Mouse (Mus musculus): ENCODE measurements around the gene Il10. TPM values are rescaled to one million over a fixed set of nuclear protein-coding genes. Genes with fewer than 3 reads are reported as not detected.

Gene Il10
- total and polyA plus RNA-seq, 3 experiments = 236 to 903 (median 389) TPM

DNA sequence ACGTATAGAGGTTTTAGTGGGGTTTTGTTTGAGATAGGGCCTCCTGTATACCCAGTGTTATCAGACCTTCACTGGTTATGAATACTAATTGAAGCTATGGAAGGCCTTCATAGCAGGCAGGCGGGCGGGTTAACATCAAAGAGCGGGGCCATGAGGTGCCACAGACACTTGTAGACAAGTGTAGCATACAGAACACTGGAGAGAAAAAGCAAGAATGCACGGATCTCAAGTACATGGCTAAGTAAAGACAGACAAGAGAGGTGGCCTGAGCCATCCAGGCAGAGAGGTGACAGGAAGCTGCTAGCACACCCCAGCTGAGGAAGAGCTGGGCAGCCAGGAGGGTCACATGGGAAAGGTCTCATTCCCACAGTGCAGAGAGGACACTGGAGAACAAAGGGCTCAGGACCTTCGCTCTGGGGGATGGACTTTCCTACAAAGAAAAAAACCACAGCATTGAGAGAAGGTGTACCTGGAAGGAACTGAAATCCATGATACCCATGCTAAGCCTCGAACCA lies 42.2 kb downstream of the Il10 start:
- DNase-seq (ENCODE audit: extremely low read depth) = no peak
- Histone ChIP-seq H3K4me2 (ENCODE audit: insufficient read depth, low read depth, poor library complexity, severe bottlenecking) (no peak overlapping the region), H3K36me3 (replicated peaks in 1 of 2; ENCODE audit: control insufficient read depth in 1 of 2, insufficient read depth in 1 of 2, low read length in 1 of 2) (peaks cover 10 to 31% of the 10 kb centered on the region in 2 experiments), H3K4me3 (replicated peaks in 1 of 3; ENCODE audit: low read depth in 2 of 3, low read length in 2 of 3, poor library complexity in 1 of 3) (no peak overlapping the region), H3K79me2 (replicated peaks; ENCODE audit: control insufficient read depth, extremely low read depth, insufficient read depth, poor library complexity, severe bottlenecking) (0 out of 2 replicates have a peak, but pooled peaks cover 2% of the 10 kb centered on the region), H3K27me3 (replicated peaks) (no peaks in the 10 kb centered on the region), H3K27ac (ENCODE audit: insufficient read depth, low read depth) (no peak overlapping the region), H3K4me1 (ENCODE audit: control insufficient read depth in 1 of 2, insufficient read depth in 2 of 2) (peaks cover 18 to 60% of the 10 kb centered on the region in 2 experiments), H3K9ac (ENCODE audit: insufficient read depth, low read depth) (no peak overlapping the region), H3K9me3 (replicated peaks; ENCODE audit: low read length) (no peaks in the 10 kb centered on the region)
- TF ChIP-seq ZNF384 (IDR thresholded peaks at IDR 0.05; ENCODE audit: low read depth, low read length) = no peak
- no peak for TF ChIP-seq ZKSCAN1 (IDR thresholded peaks at IDR 0.05; ENCODE audit: borderline replicate concordance, low read depth, low read length)
- no peak for TF ChIP-seq SIN3A (IDR thresholded peaks at IDR 0.05; ENCODE audit: low read length)
- TF ChIP-seq MAZ (IDR thresholded peaks at IDR 0.05; ENCODE audit: low read depth, low read length) = no peak
- TF ChIP-seq RCOR1 (conservative IDR thresholded peaks at IDR 0.05; ENCODE audit: low read depth, low read length) = no peak
- no peak for TF ChIP-seq EP300 (IDR thresholded peaks at IDR 0.05; ENCODE audit: low read length)
- TF ChIP-seq GABPA (IDR thresholded peaks at IDR 0.05; ENCODE audit: insufficient replicate concordance, low read depth, low read length) = no peak
- no peak for TF ChIP-seq ELF1 (IDR thresholded peaks at IDR 0.05; ENCODE audit: low read depth, low read length)
- TF ChIP-seq POLR2A (IDR thresholded peaks at IDR 0.05; ENCODE audit: low read depth, low read length) = no peak
- no peak for TF ChIP-seq CHD2 (IDR thresholded peaks at IDR 0.05; ENCODE audit: low read length)
- TF ChIP-seq NRF1 (IDR thresholded peaks at IDR 0.05; ENCODE audit: low read depth, low read length) = no peak
- no peak for TF ChIP-seq JUND (conservative IDR thresholded peaks at IDR 0.05; ENCODE audit: low read depth, low read length)
- no peak for TF ChIP-seq ETS1 (conservative IDR thresholded peaks at IDR 0.05; ENCODE audit: low read depth, low read length)
- TF ChIP-seq CTCF (conservative IDR thresholded peaks at IDR 0.05 in 1 of 2, IDR thresholded peaks at IDR 0.05 in 1 of 2; ENCODE audit: low read depth in 2 of 2, low read length in 2 of 2) = no peak
- no peak for TF ChIP-seq POLR2AphosphoS2 (IDR thresholded peaks at IDR 0.05; ENCODE audit: low read depth, low read length)
- TF ChIP-seq UBTF (IDR thresholded peaks at IDR 0.05; ENCODE audit: low read depth, low read length) = no peak
- no peak for TF ChIP-seq USF1 (IDR thresholded peaks at IDR 0.05; ENCODE audit: low read depth, low read length)
- TF ChIP-seq KAT2A (IDR thresholded peaks at IDR 0.05; ENCODE audit: insufficient replicate concordance, low read length) = no peak
- no peak for TF ChIP-seq IRF4 (IDR thresholded peaks at IDR 0.05; ENCODE audit: low read depth, low read length)
- dilution Hi-C loops (cut with MboI; ENCODE audit: extremely low pct_ligation_motif_present, extremely low pct_unique_long_range_greater_than_20kb, low sequenced_read_pairs) = no loop called here
- in situ Hi-C loops (cut with MboI; ENCODE audit: low pct_ligation_motif_present, low pct_unique_long_range_greater_than_20kb, low sequenced_read_pairs) = loop anchor here (5.0 kb wide), 1 partner anchor 36 kb away; the partner anchor contains the start of gene Mapkapk2

DNA sequence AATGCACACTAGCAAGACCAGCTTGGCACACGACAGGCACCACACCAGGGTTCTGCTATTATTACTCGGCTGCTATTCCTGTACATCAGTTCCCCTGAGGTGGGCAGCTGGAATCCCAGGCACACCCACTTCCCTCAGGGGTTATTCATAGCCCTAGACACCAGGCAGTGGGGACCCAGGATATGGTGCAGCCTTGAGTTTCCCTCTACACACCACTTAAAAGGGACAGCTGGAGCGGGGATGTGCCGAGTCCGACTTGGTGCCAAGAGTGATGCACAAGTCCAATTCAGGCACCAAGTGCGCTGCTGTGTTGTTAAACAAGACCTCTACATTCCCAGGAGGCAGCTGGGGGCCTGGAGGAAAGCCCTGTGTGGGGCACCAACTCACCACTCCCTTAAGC lies 43.2 kb downstream of the Il10 start:
- H3K9ac ChIP-seq (ENCODE audit: insufficient read depth, low read depth) = no peak overlapping the region
- no peak for DNase-seq (ENCODE audit: extremely low read depth)
- no peaks in the 10 kb centered on the region for H3K27me3 ChIP-seq (replicated peaks)
- peaks cover under 1 to 27% of the 10 kb centered on the region in 2 experiments for H3K36me3 ChIP-seq (replicated peaks in 1 of 2; ENCODE audit: control insufficient read depth in 1 of 2, insufficient read depth in 1 of 2, low read length in 1 of 2)
- H3K4me2 ChIP-seq (ENCODE audit: insufficient read depth, low read depth, poor library complexity, severe bottlenecking) = no peak overlapping the region
- H3K79me2 ChIP-seq (replicated peaks; ENCODE audit: control insufficient read depth, extremely low read depth, insufficient read depth, poor library complexity, severe bottlenecking) = 0 out of 2 replicates have a peak, but pooled peaks cover 2% of the 10 kb centered on the region
- in situ Hi-C loops (cut with MboI; ENCODE audit: low pct_ligation_motif_present, low pct_unique_long_range_greater_than_20kb, low sequenced_read_pairs) = loop anchor here (5.0 kb wide), 1 partner anchor 34 kb away; the partner anchor contains the start of gene Mapkapk2
- H3K4me3 ChIP-seq (replicated peaks in 1 of 3; ENCODE audit: low read depth in 2 of 3, low read length in 2 of 3, poor library complexity in 1 of 3) = no peak overlapping the region
- dilution Hi-C loops (cut with MboI; ENCODE audit: extremely low pct_ligation_motif_present, extremely low pct_unique_long_range_greater_than_20kb, low sequenced_read_pairs) = no loop called here
- no peaks in the 10 kb centered on the region for H3K9me3 ChIP-seq (replicated peaks; ENCODE audit: low read length)
- peaks cover 18 to 62% of the 10 kb centered on the region in 2 experiments for H3K4me1 ChIP-seq (ENCODE audit: control insufficient read depth in 1 of 2, insufficient read depth in 2 of 2)
- TF ChIP-seq CHD1 (IDR thresholded peaks at IDR 0.05; ENCODE audit: low read depth, low read length) = no peak
- no peak for TF ChIP-seq NRF1 (IDR thresholded peaks at IDR 0.05; ENCODE audit: low read depth, low read length)
- TF ChIP-seq USF2 (conservative IDR thresholded peaks at IDR 0.05; ENCODE audit: low read depth, low read length) = no peak
- no peak for TF ChIP-seq ZC3H11A (IDR thresholded peaks at IDR 0.05; ENCODE audit: low read depth, low read length)
- TF ChIP-seq MAZ (IDR thresholded peaks at IDR 0.05; ENCODE audit: low read depth, low read length) = no peak
- no peak for TF ChIP-seq ELF1 (IDR thresholded peaks at IDR 0.05; ENCODE audit: low read depth, low read length)
- no peak for TF ChIP-seq JUN (IDR thresholded peaks at IDR 0.05; ENCODE audit: insufficient read depth, low read depth, low read length)
- no peak for TF ChIP-seq TCF12 (IDR thresholded peaks at IDR 0.05; ENCODE audit: low read depth, low read length)
- TF ChIP-seq SMC3 (IDR thresholded peaks at IDR 0.05; ENCODE audit: low read depth, low read length) = no peak
- no peak for TF ChIP-seq MEF2A (IDR thresholded peaks at IDR 0.05; ENCODE audit: borderline replicate concordance, low read depth, low read length)
- TF ChIP-seq CTCF (conservative IDR thresholded peaks at IDR 0.05 in 1 of 2, IDR thresholded peaks at IDR 0.05 in 1 of 2; ENCODE audit: low read depth in 2 of 2, low read length in 2 of 2) = no peak
- TF ChIP-seq RCOR1 (conservative IDR thresholded peaks at IDR 0.05; ENCODE audit: low read depth, low read length) = no peak
- TF ChIP-seq GABPA (IDR thresholded peaks at IDR 0.05; ENCODE audit: insufficient replicate concordance, low read depth, low read length) = no peak
- no peak for TF ChIP-seq PAX5 (IDR thresholded peaks at IDR 0.05; ENCODE audit: low read length)
- no peak for TF ChIP-seq ETS1 (conservative IDR thresholded peaks at IDR 0.05; ENCODE audit: low read depth, low read length)
- no peak for TF ChIP-seq USF1 (IDR thresholded peaks at IDR 0.05; ENCODE audit: low read depth, low read length)
- no peak for TF ChIP-seq NELFE (IDR thresholded peaks at IDR 0.05; ENCODE audit: low read depth, low read length)
- TF ChIP-seq E2F4 (IDR thresholded peaks at IDR 0.05; ENCODE audit: insufficient replicate concordance, low read depth, low read length) = no peak
- TF ChIP-seq HCFC1 (IDR thresholded peaks at IDR 0.05; ENCODE audit: low read depth, low read length) = no peak
- no peak overlapping the region for H3K27ac ChIP-seq (ENCODE audit: insufficient read depth, low read depth)
